Mouse (Mus musculus): ENCODE measurements around the gene Fbln7. TPM values are rescaled to one million over a fixed set of nuclear protein-coding genes. Genes with fewer than 3 reads are reported as not detected.

Fbln7 gene
- polyA plus RNA-seq, 1 experiment, result not detected

GRCm38 (mm10) chr2:128832611-128833010 lies 30.2 kb upstream of the Fbln7 start:
- Histone ChIP-seq H3K4me3 (ENCODE audit: insufficient read depth, low read length) (no peak overlapping the region), H3K4me1 (ENCODE audit: control insufficient read depth, insufficient read depth, low read length) (peaks cover 22% of the 10 kb centered on the region), H3K27ac (ENCODE audit: insufficient read depth, low read depth, low read length) (peak overlapping the region; percentile 37)
- TF ChIP-seq CTCF (IDR thresholded peaks at IDR 0.05; ENCODE audit: low read depth, low read length), result no peak

- TF ChIP-seq CTCF (IDR thresholded peaks at IDR 0.05; ENCODE audit: low read depth, low read length) (no peak), POLR2A (IDR thresholded peaks at IDR 0.05; ENCODE audit: borderline replicate concordance, low read depth, low read length) (no peak)
- Histone ChIP-seq H3K4me3 (ENCODE audit: insufficient read depth, low read length) (no peak overlapping the region), H3K4me1 (ENCODE audit: control insufficient read depth, insufficient read depth, low read length) (peaks cover 22% of the 10 kb centered on the region), H3K27ac (ENCODE audit: insufficient read depth, low read depth, low read length) (peak overlapping the region; percentile 56)
Observed at GRCm38 (mm10) chr2:128833035-128833434, 29.7 kb upstream of the Fbln7 start.

- H3K4me3 ChIP-seq (ENCODE audit: insufficient read depth, low read length), result no peak overlapping the region
- H3K4me1 ChIP-seq (ENCODE audit: control insufficient read depth, insufficient read depth, low read length), result peaks cover 22% of the 10 kb centered on the region
- TF ChIP-seq CTCF (IDR thresholded peaks at IDR 0.05; ENCODE audit: low read depth, low read length) (no peak), POLR2A (IDR thresholded peaks at IDR 0.05; ENCODE audit: borderline replicate concordance, low read depth, low read length) (no peak)
- peak overlapping the region; percentile 56 for H3K27ac ChIP-seq (ENCODE audit: insufficient read depth, low read depth, low read length)
Observed at GRCm38 (mm10) chr2:128833435-128833834, 29.3 kb upstream of the Fbln7 start.

GRCm38 (mm10) chr2:128837531-128837930 lies 25.2 kb upstream of the Fbln7 start:
- no peak for TF ChIP-seq CTCF (IDR thresholded peaks at IDR 0.05; ENCODE audit: low read depth, low read length)
- TF ChIP-seq POLR2A (IDR thresholded peaks at IDR 0.05; ENCODE audit: borderline replicate concordance, low read depth, low read length), result no peak
- no peak overlapping the region for H3K27ac ChIP-seq (ENCODE audit: insufficient read depth, low read depth, low read length)
- no peak overlapping the region for H3K4me3 ChIP-seq (ENCODE audit: insufficient read depth, low read length)
- peaks cover 9% of the 10 kb centered on the region for H3K4me1 ChIP-seq (ENCODE audit: control insufficient read depth, insufficient read depth, low read length)

DNA sequence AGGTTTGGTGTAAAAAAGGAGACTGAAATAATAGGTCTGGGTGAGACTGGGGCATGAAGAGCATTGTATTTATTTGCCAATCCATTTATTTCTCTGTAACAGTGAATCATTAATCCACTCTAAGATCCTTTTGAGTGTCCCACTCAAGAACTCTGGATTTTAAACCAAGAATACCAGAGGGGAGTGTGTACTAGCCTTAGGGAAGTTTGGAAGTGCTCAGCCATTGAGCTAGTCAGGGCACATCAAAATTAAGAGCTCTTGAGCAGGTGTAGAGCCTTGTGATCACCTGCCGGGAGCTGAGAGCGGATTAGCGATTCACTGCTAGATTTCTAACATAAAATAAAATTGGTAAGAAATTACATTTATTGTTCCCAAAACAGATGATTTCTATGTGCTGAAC lies 24.2 kb upstream of the Fbln7 start:
- Histone ChIP-seq H3K4me1 (ENCODE audit: control insufficient read depth, insufficient read depth, low read length) (peaks cover 2% of the 10 kb centered on the region; the same call in 1 of the 2 replicates), H3K4me3 (ENCODE audit: insufficient read depth, low read length) (no peak overlapping the region), H3K27ac (ENCODE audit: insufficient read depth, low read depth, low read length) (no peak overlapping the region)
- TF ChIP-seq POLR2A (IDR thresholded peaks at IDR 0.05; ENCODE audit: borderline replicate concordance, low read depth, low read length) (no peak), CTCF (IDR thresholded peaks at IDR 0.05; ENCODE audit: low read depth, low read length) (no peak)

- peaks cover 2% of the 10 kb centered on the region; the same call in 1 of the 2 replicates for H3K4me1 ChIP-seq (ENCODE audit: control insufficient read depth, insufficient read depth, low read length)
- TF ChIP-seq POLR2A (IDR thresholded peaks at IDR 0.05; ENCODE audit: borderline replicate concordance, low read depth, low read length) (no peak), CTCF (IDR thresholded peaks at IDR 0.05; ENCODE audit: low read depth, low read length) (no peak)
- no peak overlapping the region for H3K27ac ChIP-seq (ENCODE audit: insufficient read depth, low read depth, low read length)
- H3K4me3 ChIP-seq (ENCODE audit: insufficient read depth, low read length), result no peak overlapping the region
Observed at GRCm38 (mm10) chr2:128839501-128839900, 23.3 kb upstream of the Fbln7 start.

GRCm38 (mm10) chr2:128842437-128842836 lies 20.3 kb upstream of the Fbln7 start:
- Histone ChIP-seq H3K4me3 (ENCODE audit: insufficient read depth, low read length) (no peak overlapping the region), H3K27ac (ENCODE audit: insufficient read depth, low read depth, low read length) (no peak overlapping the region), H3K4me1 (ENCODE audit: control insufficient read depth, insufficient read depth, low read length) (peaks cover 1% of the 10 kb centered on the region; the same call in 1 of the 2 replicates)
- TF ChIP-seq CTCF (IDR thresholded peaks at IDR 0.05; ENCODE audit: low read depth, low read length), result no peak
- no peak for TF ChIP-seq POLR2A (IDR thresholded peaks at IDR 0.05; ENCODE audit: borderline replicate concordance, low read depth, low read length)

GRCm38 (mm10) chr2:128850036-128850435 lies 12.7 kb upstream of the Fbln7 start:
- Histone ChIP-seq H3K27ac (ENCODE audit: insufficient read depth, low read depth, low read length) (no peak overlapping the region), H3K4me1 (ENCODE audit: control insufficient read depth, insufficient read depth, low read length) (peaks cover 8% of the 10 kb centered on the region), H3K4me3 (ENCODE audit: insufficient read depth, low read length) (no peak overlapping the region)
- TF ChIP-seq POLR2A (IDR thresholded peaks at IDR 0.05; ENCODE audit: borderline replicate concordance, low read depth, low read length), result no peak
- no peak for TF ChIP-seq CTCF (IDR thresholded peaks at IDR 0.05; ENCODE audit: low read depth, low read length)

GRCm38 (mm10) chr2:128856673-128857072 lies 6.1 kb upstream of the Fbln7 start:
- H3K4me1 ChIP-seq (ENCODE audit: control insufficient read depth, insufficient read depth, low read length), result peaks cover 16% of the 10 kb centered on the region
- no peak overlapping the region for H3K27ac ChIP-seq (ENCODE audit: insufficient read depth, low read depth, low read length)
- TF ChIP-seq POLR2A (IDR thresholded peaks at IDR 0.05; ENCODE audit: borderline replicate concordance, low read depth, low read length) (no peak), CTCF (IDR thresholded peaks at IDR 0.05; ENCODE audit: low read depth, low read length) (no peak)
- no peak overlapping the region for H3K4me3 ChIP-seq (ENCODE audit: insufficient read depth, low read length)

DNA sequence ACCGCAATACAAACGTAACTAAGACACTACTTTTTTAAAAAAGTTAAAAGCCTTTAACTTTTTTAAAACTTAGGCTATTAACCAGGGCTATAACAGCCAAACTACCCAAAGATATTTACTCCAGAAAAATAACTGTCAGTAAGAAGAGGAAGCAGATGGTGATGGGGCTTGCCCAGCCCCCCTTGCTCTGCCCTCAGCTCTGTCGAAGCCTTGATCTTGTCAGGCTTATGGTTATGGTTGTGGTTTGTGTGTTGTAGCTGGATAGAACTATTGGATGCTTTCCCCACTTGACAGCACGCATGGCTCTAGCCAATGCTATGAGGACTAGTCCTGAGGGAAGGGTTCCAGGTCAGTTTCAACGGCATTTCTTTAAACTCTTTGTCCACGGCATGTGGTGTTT lies 3.8 kb upstream of the Fbln7 start:
- peaks cover 16% of the 10 kb centered on the region for H3K4me1 ChIP-seq (ENCODE audit: control insufficient read depth, insufficient read depth, low read length)
- H3K4me3 ChIP-seq (ENCODE audit: insufficient read depth, low read length), result no peak overlapping the region
- no peak for TF ChIP-seq CTCF (IDR thresholded peaks at IDR 0.05; ENCODE audit: low read depth, low read length)
- no peak overlapping the region for H3K27ac ChIP-seq (ENCODE audit: insufficient read depth, low read depth, low read length)

- H3K4me3 ChIP-seq (ENCODE audit: insufficient read depth, low read length), result no peak overlapping the region
- TF ChIP-seq POLR2A (IDR thresholded peaks at IDR 0.05; ENCODE audit: borderline replicate concordance, low read depth, low read length), result no peak
- TF ChIP-seq CTCF (IDR thresholded peaks at IDR 0.05; ENCODE audit: low read depth, low read length), result no peak
- H3K4me1 ChIP-seq (ENCODE audit: control insufficient read depth, insufficient read depth, low read length), result peaks cover 10% of the 10 kb centered on the region
- no peak overlapping the region for H3K27ac ChIP-seq (ENCODE audit: insufficient read depth, low read depth, low read length)
Observed at GRCm38 (mm10) chr2:128859861-128860260, 2.9 kb upstream of the Fbln7 start.

All from bone marrow macrophage, adult 2 months (primary cell).